Mouse (Mus musculus): ENCODE measurements around the gene Il1rn. TPM values are rescaled to one million over a fixed set of nuclear protein-coding genes. Genes with fewer than 3 reads are reported as not detected.

The Il1rn gene
- 0.06 and 0.07 TPM in 2 replicates for polyA plus RNA-seq (2012; rRNA removed)

DNA sequence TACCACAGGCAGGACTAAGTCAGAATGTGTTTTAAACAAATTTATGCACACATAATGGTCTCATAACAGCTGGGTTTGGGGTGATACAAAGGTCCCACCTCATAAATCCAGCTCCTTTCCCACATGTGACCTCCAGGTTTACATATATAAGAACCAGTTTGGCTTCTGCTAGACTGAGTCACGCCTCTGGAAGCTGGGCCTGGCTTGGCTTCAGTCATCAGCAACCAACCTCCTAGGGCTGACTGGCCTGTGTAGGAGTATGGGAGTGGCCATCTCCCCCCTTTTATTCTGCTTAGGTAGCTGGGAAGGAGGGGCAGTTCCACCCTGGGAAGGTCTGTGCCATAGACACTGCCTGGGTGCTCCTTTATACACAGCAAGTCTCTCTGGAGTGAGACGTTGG lies at the start of gene Il1rn:
TSS of gene Il1rn (plus strand) at position 309 of the 400 bp plus-strand sequence.

GRCm38 (mm10) chr2:24290896-24291295 lies 45.8 kb upstream of the Il1rn start, which contains the start of gene Il1f10:
Il1f10 (plus strand) TSS chr2:24291196.

DNA sequence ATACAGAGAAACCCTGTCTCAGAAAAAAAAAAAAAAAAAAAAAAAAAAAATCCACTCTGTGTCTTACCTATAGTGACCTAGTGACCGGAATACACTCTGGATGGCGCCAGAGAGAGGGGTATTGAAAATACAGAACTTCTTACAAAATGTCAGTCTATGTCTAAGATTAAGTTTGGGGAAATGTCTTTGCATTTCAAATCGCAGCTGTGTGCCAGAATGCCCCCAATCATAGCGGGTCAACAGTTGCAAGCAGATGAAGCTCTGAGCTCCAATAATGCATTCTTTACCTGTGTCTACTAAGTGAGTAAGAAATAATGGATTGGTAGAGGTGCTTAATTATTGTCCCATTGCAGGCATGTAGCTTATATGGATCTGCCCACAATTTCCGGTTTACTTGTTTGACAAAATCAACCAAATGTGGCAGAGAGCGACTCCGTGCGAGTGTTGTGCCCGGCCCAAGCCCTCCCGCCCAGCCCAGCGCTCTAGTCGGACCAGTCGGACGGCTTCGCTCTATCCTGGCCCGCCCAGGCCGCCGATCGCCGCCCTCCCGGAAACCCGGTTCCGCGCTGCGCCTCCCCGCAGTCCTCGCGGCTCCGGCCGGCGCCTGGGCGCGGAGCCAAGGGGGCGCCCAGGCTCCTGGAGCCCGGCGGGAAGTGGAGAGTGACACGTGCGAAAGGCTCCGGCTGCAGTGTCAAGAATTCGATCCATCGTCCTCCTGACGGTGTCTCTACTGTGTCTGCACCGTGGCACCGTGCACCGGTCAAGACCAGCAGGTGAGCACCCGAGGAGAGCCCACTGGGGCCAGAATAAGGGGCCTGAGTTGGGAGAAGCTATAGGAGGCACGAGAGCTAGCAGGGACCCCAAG lies 30.6 kb downstream of the Il1rn start, which contains the start of gene Psd4:
TSS of gene Psd4 (plus strand) at position 551 of the 865 bp plus-strand sequence.

Other genes with a start within 250 kb of the Il1rn start
- not detected in 2 replicates for gene Tbpl2, start 240.3 kb upstream of the Il1rn start, polyA plus RNA-seq (2012; rRNA removed)
- not detected in 2 replicates for gene Il1f8, start 183.7 kb upstream of the Il1rn start, polyA plus RNA-seq (2012; rRNA removed)
- 0.03 TPM in 1 of 2 replicates, not detected in the other for gene Il1f9, start 150.4 kb upstream of the Il1rn start, polyA plus RNA-seq (2012; rRNA removed)
- gene Il1f6, start 121.4 kb upstream of the Il1rn start, polyA plus RNA-seq (2012; rRNA removed), result not detected in 2 replicates
- gene Il1f5, start 59.9 kb upstream of the Il1rn start, polyA plus RNA-seq (2012; rRNA removed), result 0.09 TPM in 1 of 2 replicates, not detected in the other
- gene Il1f10, start 45.7 kb upstream of the Il1rn start, polyA plus RNA-seq (2012; rRNA removed), result not detected in 2 replicates
- gene Psd4, start 30.7 kb downstream of the Il1rn start, polyA plus RNA-seq (2012; rRNA removed), result 0.48 and 1.4 TPM in 2 replicates
- gene Pax8, start 138.7 kb downstream of the Il1rn start, polyA plus RNA-seq (2012; rRNA removed), result 0.49 and 0.80 TPM in 2 replicates